Mouse (Mus musculus) CD4-positive, CD25-positive, alpha-beta regulatory T cell, adult 4 months (primary cell): ENCODE results near the gene Olfr768. TPM values are rescaled to one million over a fixed set of nuclear protein-coding genes. Genes with fewer than 3 reads are reported as not detected.
"Not testable (repeated sequence)": the region's sequence is repeated elsewhere in the genome, so short reads cannot be mapped to it uniquely, and the experiment has no call there.

ENCODE experiments used
- ATAC-seq: one replicate; pipeline ENCODE4 v1.8.0; 2017
- polyA plus RNA-seq, 2 experiments: library from polyadenylated mRNA; unstranded; fragments of 100-300 nt; shearing (Covaris generic); gene quantifications; one replicate each; pipeline ENCODE4 v1.2.1; 2017

Olfr768 gene
- not detected for polyA plus RNA-seq

DNA sequence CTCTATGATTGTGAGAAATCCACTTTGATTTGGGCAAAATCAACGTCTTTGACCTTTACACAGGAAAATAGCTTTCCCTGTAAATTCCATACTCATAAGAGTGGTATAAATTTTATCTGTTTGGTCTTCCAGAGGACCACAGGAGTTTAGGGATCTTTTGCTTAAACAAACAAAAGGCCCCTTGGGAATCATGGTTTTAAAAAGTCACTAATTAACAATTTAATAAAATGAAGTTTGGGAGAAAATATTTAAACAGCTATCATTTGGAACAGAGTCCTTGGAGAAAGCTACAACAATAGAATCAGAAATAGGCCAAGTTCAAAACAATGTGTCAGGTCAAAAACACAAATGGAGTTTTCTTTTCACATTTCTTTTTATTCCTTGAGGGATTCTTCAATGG lies at the start of gene Olfr768:
Gene Olfr768, minus strand, starts transcription at position 101 of the 400 bp plus-strand sequence.
- no peak for ATAC-seq

DNA sequence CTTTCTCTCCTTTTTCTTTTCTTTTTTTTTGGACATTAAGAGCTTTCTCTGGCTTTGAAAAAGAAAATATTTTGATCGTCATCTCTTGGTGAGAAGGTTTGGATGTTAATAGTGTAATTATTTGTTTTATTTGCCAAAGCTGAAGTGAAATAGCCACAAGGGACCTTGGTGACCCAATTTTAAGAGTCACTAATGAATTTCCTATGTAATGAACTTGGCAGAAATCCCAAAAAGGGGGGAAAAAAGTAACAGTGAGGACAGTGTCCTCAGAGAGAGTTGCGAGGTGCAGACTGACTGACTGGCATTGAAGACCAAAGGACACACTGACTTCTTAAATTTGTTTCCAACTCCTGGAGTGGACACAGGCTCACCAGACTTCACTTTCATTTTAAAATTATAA lies 39.7 kb upstream of the Olfr768 start, which contains the start of gene Olfr770:
Gene Olfr770, minus strand, starts transcription at position 101 of the 400 bp plus-strand sequence.
- no peak for ATAC-seq

DNA sequence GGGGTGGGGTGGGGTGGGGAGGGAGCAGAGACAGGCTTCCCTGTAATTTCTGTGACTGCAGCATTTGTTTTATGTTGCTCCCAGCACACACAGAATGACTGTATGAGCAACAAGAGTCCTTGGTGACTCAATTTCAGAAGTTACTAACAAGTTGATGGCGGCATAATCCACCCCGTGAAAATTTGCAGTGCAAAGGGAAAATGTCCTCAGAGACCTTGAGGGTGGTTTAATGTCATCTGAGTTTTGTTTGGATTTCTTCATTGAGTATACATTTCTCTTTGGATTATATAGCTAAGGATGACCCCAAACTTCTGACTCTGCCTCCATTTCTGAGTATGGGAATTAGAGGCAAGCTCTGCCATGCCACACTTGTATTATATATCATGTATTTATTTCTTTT lies 18.6 kb upstream of the Olfr768 start, which contains the start of gene Olfr769:
Gene Olfr769, minus strand, starts transcription at position 101 of the 400 bp plus-strand sequence.
- no peak for ATAC-seq

DNA sequence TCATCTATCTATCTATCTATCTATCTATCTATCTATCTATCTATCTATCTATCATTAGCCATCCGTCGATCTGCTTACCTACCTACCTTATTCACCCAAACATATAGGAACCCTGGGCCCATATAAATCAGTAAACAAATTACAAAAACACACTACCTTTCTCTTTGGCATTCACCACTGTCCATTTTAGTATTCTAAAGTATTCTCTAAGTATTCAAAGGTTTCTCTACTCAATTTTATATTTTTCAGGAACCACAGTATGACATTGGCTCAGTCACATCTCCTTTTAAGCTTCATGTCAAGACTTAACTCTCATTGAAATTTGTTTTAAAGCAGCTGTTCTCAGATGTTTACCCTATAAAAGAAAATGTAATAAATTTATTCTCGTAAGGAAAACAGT lies 16.0 kb upstream of the Olfr768 start:
- ATAC-seq: no peak

DNA sequence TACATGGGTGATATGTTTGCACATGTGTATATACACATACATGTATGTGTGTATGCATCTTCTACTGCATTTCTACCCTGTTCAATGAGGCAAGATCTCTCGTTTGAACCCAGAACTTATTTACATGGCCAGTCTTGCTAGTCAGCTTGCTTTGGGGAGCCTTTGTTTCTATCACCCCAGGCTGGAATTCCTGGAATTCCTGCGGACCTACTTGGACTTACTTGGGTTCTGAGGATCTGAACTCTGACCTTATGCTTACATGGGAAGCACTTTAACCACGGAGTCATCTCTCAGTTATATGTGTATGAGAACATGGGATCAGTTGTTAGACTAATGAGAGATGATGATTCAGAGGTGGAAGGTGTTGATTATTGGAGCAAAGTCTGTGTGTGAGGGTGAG lies 2.1 kb upstream of the Olfr768 start:
- ATAC-seq: no peak

DNA sequence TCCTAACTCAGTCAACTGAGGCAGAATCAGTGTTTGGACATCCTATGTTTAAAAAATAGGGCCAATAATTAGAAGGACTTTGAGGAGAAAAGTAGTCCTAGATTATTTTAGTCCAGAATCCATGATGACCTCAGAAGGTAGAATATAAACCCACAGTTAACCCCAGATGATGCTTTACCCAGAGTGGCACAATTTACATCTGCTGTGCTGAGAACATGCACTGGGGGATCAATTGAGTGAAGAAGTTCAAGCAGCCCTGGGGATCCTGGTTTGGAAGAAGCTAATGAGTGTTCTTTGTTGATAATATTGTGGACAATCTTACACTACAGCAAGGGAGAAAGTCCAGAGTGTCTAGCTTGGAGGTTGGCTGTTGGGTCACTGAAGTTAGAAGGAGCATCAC lies 16.4 kb downstream of the Olfr768 start, which contains the start of gene Olfr767:
Gene Olfr767, minus strand, starts transcription at position 101 of the 400 bp plus-strand sequence.
- not testable (repeated sequence) for ATAC-seq

DNA sequence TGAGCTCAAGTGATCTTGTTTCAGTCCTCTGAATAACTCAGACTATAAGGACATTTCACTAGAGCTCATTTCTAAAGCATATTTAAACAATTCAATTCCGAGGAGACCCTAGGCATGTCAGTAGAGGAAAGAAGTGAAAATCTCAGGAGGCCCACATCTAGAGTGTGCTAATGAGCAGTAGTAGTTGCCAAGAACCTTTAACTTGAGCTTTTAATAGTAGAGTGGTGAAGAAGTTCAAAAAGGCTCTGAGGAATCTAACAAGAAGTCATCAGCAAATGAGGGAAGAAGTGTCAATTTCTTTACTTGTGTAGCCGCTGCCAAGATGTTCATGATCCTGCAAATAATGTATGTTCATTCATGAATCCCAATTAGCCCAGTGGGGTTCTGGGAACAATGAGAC lies 30.3 kb downstream of the Olfr768 start, which contains the start of gene Olfr766-ps1:
Gene Olfr766-ps1, minus strand, starts transcription at position 101 of the 400 bp plus-strand sequence.
- ATAC-seq: no peak

DNA sequence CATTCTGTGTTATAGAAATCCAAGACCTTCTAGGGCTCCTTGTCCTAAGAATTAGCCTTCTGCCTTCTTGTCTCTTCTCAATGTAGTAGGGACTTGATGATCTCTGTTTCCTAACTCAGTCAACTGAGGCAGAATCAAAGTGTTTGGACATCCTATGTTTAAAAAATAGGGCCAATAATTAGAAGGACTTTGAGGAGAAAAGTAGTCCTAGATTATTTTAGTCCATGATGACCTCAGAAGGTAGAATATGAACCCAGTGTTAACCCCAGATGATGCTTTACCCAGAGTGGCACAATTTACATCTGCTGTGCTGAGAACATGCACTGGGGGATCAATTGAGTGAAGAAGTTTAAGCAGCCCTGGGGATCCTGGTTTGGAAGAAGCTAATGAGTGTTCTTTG lies 49.3 kb downstream of the Olfr768 start, which contains the start of gene Olfr765:
Gene Olfr765, minus strand, starts transcription at position 101 of the 400 bp plus-strand sequence.
- not testable (repeated sequence) for ATAC-seq

Other genes with a start within 250 kb of the Olfr768 start
- gene Gdf11, start 207.7 kb downstream of the Olfr768 start, polyA plus RNA-seq: 1 to 10 TPM; 7.9 to 8.1 TPM
- under 1 TPM; 0.51 to 0.65 TPM for gene Cd63, start 198.4 kb downstream of the Olfr768 start, polyA plus RNA-seq
- 10 to 100 TPM; 12.4 to 23.7 TPM for gene Rdh5, start 176.5 kb downstream of the Olfr768 start, polyA plus RNA-seq
- gene Bloc1s1, start 175.3 kb downstream of the Olfr768 start, polyA plus RNA-seq: 100 to 1,000 TPM; 227 to 233 TPM
- gene Itga7, start 165.6 kb downstream of the Olfr768 start, polyA plus RNA-seq: 1 to 10 TPM; 2.9 to 3.1 TPM
- gene Mettl7b, start 138.4 kb downstream of the Olfr768 start, polyA plus RNA-seq: not detected
- not detected for gene Olfr9, start 109.9 kb downstream of the Olfr768 start, polyA plus RNA-seq
- not detected for gene Olfr763, start 88.6 kb downstream of the Olfr768 start, polyA plus RNA-seq
- gene Olfr764-ps1, start 59.5 kb downstream of the Olfr768 start, polyA plus RNA-seq: not detected
- not detected for gene Olfr765, start 49.4 kb downstream of the Olfr768 start, polyA plus RNA-seq
- under 1 TPM in 1 of 2 experiments, not detected in 1; 0.11 TPM for gene Olfr766-ps1, start 30.4 kb downstream of the Olfr768 start, polyA plus RNA-seq
- gene Olfr767, start 16.5 kb downstream of the Olfr768 start, polyA plus RNA-seq: under 1 TPM in 1 of 2 experiments, not detected in 1; 0.17 TPM
- not detected for gene Olfr769, start 18.5 kb upstream of the Olfr768 start, polyA plus RNA-seq
- not detected for gene Olfr770, start 39.6 kb upstream of the Olfr768 start, polyA plus RNA-seq
- gene Olfr771, start 65.4 kb upstream of the Olfr768 start, polyA plus RNA-seq: not detected
- not detected for gene Olfr772, start 78.5 kb upstream of the Olfr768 start, polyA plus RNA-seq
- gene Olfr773, start 88.0 kb upstream of the Olfr768 start, polyA plus RNA-seq: not detected
- gene Olfr774, start 136.8 kb upstream of the Olfr768 start, polyA plus RNA-seq: not detected
- not detected for gene Olfr775, start 149.0 kb upstream of the Olfr768 start, polyA plus RNA-seq
- not detected for gene Olfr776, start 159.8 kb upstream of the Olfr768 start, polyA plus RNA-seq
- gene Olfr777, start 172.1 kb upstream of the Olfr768 start, polyA plus RNA-seq: not detected
- gene Olfr780, start 218.7 kb upstream of the Olfr768 start, polyA plus RNA-seq: not detected
- gene Olfr781, start 229.5 kb upstream of the Olfr768 start, polyA plus RNA-seq: not detected
- not detected for gene Olfr782, start 249.5 kb upstream of the Olfr768 start, polyA plus RNA-seq